Mouse (Mus musculus): ENCODE results near the gene Arhgef16. TPM values are rescaled to one million over a fixed set of nuclear protein-coding genes. Genes with fewer than 3 reads are reported as not detected.

Gene Arhgef16
- polyA plus RNA-seq, 1 experiment from 2014 or later = 4.5 TPM

Other genes starting within 250 kb of the Arhgef16 start
- 0.04 and 0.17 TPM in 2 replicates for gene Trp73, start 161.5 kb downstream of the Arhgef16 start, polyA plus RNA-seq (2016; fragmentation: Nextera tagmentation; extraction: Ambion mirVana)
- 29.5 and 31.4 TPM in 2 replicates for gene Wrap73, start 159.3 kb downstream of the Arhgef16 start, polyA plus RNA-seq (2016; fragmentation: Nextera tagmentation; extraction: Ambion mirVana)
- 162 and 167 TPM in 2 replicates for gene Tprgl, start 141.0 kb downstream of the Arhgef16 start, polyA plus RNA-seq (2016; fragmentation: Nextera tagmentation; extraction: Ambion mirVana)
- 3.8 and 4.3 TPM in 2 replicates for gene Megf6, start 130.9 kb downstream of the Arhgef16 start, polyA plus RNA-seq (2016; fragmentation: Nextera tagmentation; extraction: Ambion mirVana)
- gene B230104I21Rik, start 34.5 kb upstream of the Arhgef16 start, polyA plus RNA-seq (2016; fragmentation: Nextera tagmentation; extraction: Ambion mirVana) = not detected in 2 replicates